9 mouse cellular contexts compared by ENCODE assay signal in genomic region chrX:75128333-75128980, GRCm38 (mm10). TPM values are rescaled to one million over a fixed set of nuclear protein-coding genes. Genes with fewer than 3 reads are reported as not detected.
A peak's percentile ranks its signal among the peaks of the same experiment; 100 is the strongest.
DNase-seq lines count a peak whose midpoint lies in the region; ATAC-seq lines count a peak whose summit lies in the region.
"Had no signal": no experiment of that assay in that cellular context is flagged by ENCODE, and none has a peak within 500 bp of the region (broad histone marks: within the 10 kb centered on the region; RNA-seq: fewer than 3 reads in every experiment).

No protein-coding gene starts in this region.

- H3K9me3 ChIP-seq in intestine, embryonic 15.5 days: no peaks in the 10 kb centered on the region
- no peaks in the 10 kb centered on the region for H3K9me3 ChIP-seq in hindbrain, embryonic 11.5 days (ENCODE audit: control insufficient read depth, low read length)

- H3K9ac ChIP-seq in intestine, embryonic 15.5 days: no peak overlapping the region
- no peak overlapping the region for H3K9ac ChIP-seq in hindbrain, embryonic 11.5 days (ENCODE audit: low read depth, low read length)

- H3K4me2 ChIP-seq in intestine, embryonic 15.5 days (replicated peaks): peak overlapping the region; percentile 36; the same call in 1 of the 2 replicates
- no peak overlapping the region for H3K4me2 ChIP-seq in hindbrain, embryonic 11.5 days (replicated peaks; ENCODE audit: low read depth, low read length)

- no peak overlapping the region for H3K27ac ChIP-seq in intestine, embryonic 15.5 days
- no peak overlapping the region for H3K27ac ChIP-seq in hindbrain, embryonic 11.5 days (ENCODE audit: low read depth, low read length)

- H3K4me1 ChIP-seq in intestine, embryonic 15.5 days (replicated peaks): no peaks in the 10 kb centered on the region
- H3K4me1 ChIP-seq in hindbrain, embryonic 11.5 days (replicated peaks; ENCODE audit: control insufficient read depth, insufficient read depth, low read length): no peaks in the 10 kb centered on the region

- no peak overlapping the region for H3K4me3 ChIP-seq in intestine, embryonic 15.5 days (replicated peaks)
- no peak overlapping the region for H3K4me3 ChIP-seq in hindbrain, embryonic 11.5 days (ENCODE audit: low read depth, low read length)

- H3K36me3 ChIP-seq in intestine, embryonic 15.5 days: no peaks in the 10 kb centered on the region
- H3K36me3 ChIP-seq in hindbrain, embryonic 11.5 days (ENCODE audit: control insufficient read depth, insufficient read depth, low read length): no peaks in the 10 kb centered on the region

- ATAC-seq in intestine, embryonic 15.5 days: peak; percentile 35; the same call in 1 of the 2 replicates
- no peak for ATAC-seq in hindbrain, embryonic 11.5 days (ENCODE audit: low FRiP score)

- H3K27me3 ChIP-seq in intestine, embryonic 15.5 days (replicated peaks): no peaks in the 10 kb centered on the region
- H3K27me3 ChIP-seq in hindbrain, embryonic 11.5 days (ENCODE audit: control insufficient read depth, insufficient read depth, low read length): no peaks in the 10 kb centered on the region

- peak; percentile 15 for DNase-seq in cerebellum, adult 11-12 months
- DNase-seq in cerebellum, postnatal 4 days (ENCODE audit: low spot score in 2 of 2): no peak
- peak; percentile 50 for DNase-seq in A20 (ENCODE audit: low read depth, low spot score)
- peak; percentile 6 for DNase-seq in lung, postnatal 10 days
- DNase-seq in c-Kit-positive CD71-positive TER-119-positive erythroid progenitor cells, embryonic 14.5 days (ENCODE audit: low spot score): no peak
- DNase-seq in spleen, postnatal 14 days (ENCODE audit: low spot score in 2 of 2): no peak
- no peak for DNase-seq in hindbrain, embryonic 11.5 days (ENCODE audit: low spot score)

RNA-seq across cellular contexts. Expression of gene Mpp1, which starts 2.4 kb away (rescaled TPM):
- 97.2 and 104 TPM in 2 replicates for polyA plus RNA-seq in intestine, embryonic 15.5 days (2015; fragmentation: Nextera tagmentation; extraction: Ambion mirVana)
- polyA plus RNA-seq in hindbrain, embryonic 11.5 days (2014; fragmentation: Nextera tagmentation; extraction: Ambion mirVana): 25.0 and 28.0 TPM in 2 replicates

RNA-seq across cellular contexts. Expression of gene Dkc1, which starts 32.8 kb away (rescaled TPM):
- 134 and 158 TPM in 2 replicates for polyA plus RNA-seq in intestine, embryonic 15.5 days (2015; fragmentation: Nextera tagmentation; extraction: Ambion mirVana)
- 117 and 123 TPM in 2 replicates for polyA plus RNA-seq in hindbrain, embryonic 11.5 days (2014; fragmentation: Nextera tagmentation; extraction: Ambion mirVana)

RNA-seq across cellular contexts. Expression of gene Smim9, which starts 35.1 kb away (rescaled TPM):
- not detected in 2 replicates for polyA plus RNA-seq in intestine, embryonic 15.5 days (2015; fragmentation: Nextera tagmentation; extraction: Ambion mirVana)
- polyA plus RNA-seq in hindbrain, embryonic 11.5 days (2014; fragmentation: Nextera tagmentation; extraction: Ambion mirVana): not detected in 2 replicates
- polyA plus RNA-seq: heart, embryonic 14.5 days had no signal

RNA-seq across cellular contexts. Expression of gene Gab3, which starts 43.2 kb away (rescaled TPM):
- polyA plus RNA-seq in intestine, embryonic 15.5 days (2015; fragmentation: Nextera tagmentation; extraction: Ambion mirVana): 1.9 and 2.7 TPM in 2 replicates
- polyA plus RNA-seq in hindbrain, embryonic 11.5 days (2014; fragmentation: Nextera tagmentation; extraction: Ambion mirVana): 0.81 and 1.5 TPM in 2 replicates

Comparison
In these comparisons a context has a peak if more than half of its experiments do, and no peak if none do; other contexts are left out.
1. DNase-seq: peak in cerebellum, adult 11-12 months (single experiment), A20 (single experiment) and lung, postnatal 10 days (single experiment); none in cerebellum, postnatal 4 days (0 of 2), c-Kit-positive CD71-positive TER-119-positive erythroid progenitor cells, embryonic 14.5 days (single experiment), spleen, postnatal 14 days (0 of 2) and hindbrain, embryonic 11.5 days (single experiment).